Mouse (Mus musculus): ENCODE measurements at regions not wholly inside any gene's neighbourhood (a gene's known extent, or its start where the extent isn't known, plus 50 kb on each side); places are given as distances from the start of the nearest gene placed in this dataset.

GRCm38 (mm10) chr8:25392766-25393166, 568.6 kb upstream of the Adam5 start:
- DNase-seq (ENCODE audit: low read depth, low spot score): no peak

- DNase-seq (ENCODE audit: low read depth, low spot score): no peak
Observed at GRCm38 (mm10) chr8:25389947-25390346, 565.8 kb upstream of the Adam5 start.

GRCm38 (mm10) chr8:25389371-25389855, 565.2 kb upstream of the Adam5 start:
- no peak for DNase-seq (ENCODE audit: low read depth, low spot score)

GRCm38 (mm10) chr8:25388811-25389210, 564.6 kb upstream of the Adam5 start:
- DNase-seq (ENCODE audit: low read depth, low spot score): no peak

- no peak for DNase-seq (ENCODE audit: low read depth, low spot score)
Observed at GRCm38 (mm10) chr8:25385186-25385585, 561.0 kb upstream of the Adam5 start.

- no peak for DNase-seq (ENCODE audit: low read depth, low spot score)
Observed at GRCm38 (mm10) chr8:25384591-25384990, 560.4 kb upstream of the Adam5 start.

- DNase-seq (ENCODE audit: low read depth, low spot score): no peak
Observed at GRCm38 (mm10) chr8:25373276-25373675, 549.1 kb upstream of the Adam5 start.

GRCm38 (mm10) chr8:25370947-25371346, 546.8 kb upstream of the Adam5 start:
- DNase-seq (ENCODE audit: low read depth, low spot score): no peak

GRCm38 (mm10) chr8:25369331-25369730, 545.2 kb upstream of the Adam5 start:
- no peak for DNase-seq (ENCODE audit: low read depth, low spot score)

- no peak for DNase-seq (ENCODE audit: low read depth, low spot score)
Observed at GRCm38 (mm10) chr8:25368561-25369091, 544.5 kb upstream of the Adam5 start.

- DNase-seq (ENCODE audit: low read depth, low spot score): no peak
Observed at GRCm38 (mm10) chr8:25367806-25368549, 543.8 kb upstream of the Adam5 start.

- no peak for DNase-seq (ENCODE audit: low read depth, low spot score)
Observed at GRCm38 (mm10) chr8:25366181-25366580, 542.0 kb upstream of the Adam5 start.

- DNase-seq (ENCODE audit: low read depth, low spot score): peak; percentile 28
Observed at GRCm38 (mm10) chr8:25362656-25363055, 538.5 kb upstream of the Adam5 start.

- DNase-seq (ENCODE audit: low read depth, low spot score): no peak
Observed at GRCm38 (mm10) chr8:25362146-25362545, 538.0 kb upstream of the Adam5 start.

- DNase-seq (ENCODE audit: low read depth, low spot score): no peak
Observed at GRCm38 (mm10) chr8:25361420-25361819, 537.3 kb upstream of the Adam5 start.

- DNase-seq (ENCODE audit: low read depth, low spot score): no peak
Observed at GRCm38 (mm10) chr8:25358539-25359165, 534.5 kb upstream of the Adam5 start.

- DNase-seq (ENCODE audit: low read depth, low spot score): peak; percentile 17
Observed at GRCm38 (mm10) chr8:25353822-25354770, 529.9 kb upstream of the Adam5 start.

- no peak for DNase-seq (ENCODE audit: low read depth, low spot score)
Observed at GRCm38 (mm10) chr8:25353405-25353804, 529.2 kb upstream of the Adam5 start.

GRCm38 (mm10) chr8:25348003-25348683, 524.0 kb upstream of the Adam5 start:
- DNase-seq (ENCODE audit: low read depth, low spot score): no peak

- no peak for DNase-seq (ENCODE audit: low read depth, low spot score)
Observed at GRCm38 (mm10) chr8:25343160-25343602, 519.0 kb upstream of the Adam5 start.

GRCm38 (mm10) chr8:25342501-25342900, 518.3 kb upstream of the Adam5 start:
- DNase-seq (ENCODE audit: low read depth, low spot score): no peak

Data from CD4-positive, CD25-positive, alpha-beta regulatory T cell, adult 2 months (primary cell).